Mouse (Mus musculus) CH12.LX (cell line): Measurements from ENCODE around the gene Syt1. TPM values are rescaled to one million over a fixed set of nuclear protein-coding genes. Genes with fewer than 3 reads are reported as not detected.
A peak's percentile ranks its signal among the peaks of the same experiment; 100 is the strongest.

Experiments used
- DNase-seq: peaks from one replicate; pipeline ENCODE4 v3.0.0-alpha.2; 2013; ENCODE audit errors: extremely low read depth
- H3K27ac ChIP-seq: 2 replicates; pipeline ENCODE4 v1.5.1; 2012; ENCODE audit warnings: low read depth, mild to moderate bottlenecking, control low read depth, moderate library complexity; ENCODE audit not compliant: insufficient read depth
- H3K27me3 ChIP-seq: replicated peaks from 2 replicates; pipeline ENCODE3; 2012; ENCODE audit warnings: inconsistent platforms
- H3K36me3 ChIP-seq, 2 experiments: replicated peaks in 1 of 2; 2 replicates each; pipeline versions ENCODE3 to v1.6.1; 2012; ENCODE audit warnings: inconsistent platforms in 1 of 2, low read length in 1 of 2, mild to moderate bottlenecking in 1 of 2, mixed read lengths in 1 of 2, moderate library complexity in 1 of 2; ENCODE audit not compliant: control insufficient read depth in 1 of 2, insufficient read depth in 1 of 2
- H3K4me1 ChIP-seq, 2 experiments: 2 replicates each; pipeline ENCODE4 v1.6.1; 2012; ENCODE audit warnings: inconsistent platforms in 1 of 2, moderate library complexity in 1 of 2; ENCODE audit not compliant: insufficient read depth in 2 of 2, control insufficient read depth in 1 of 2
- H3K4me2 ChIP-seq: 2 replicates; pipeline ENCODE4 v1.6.1; 2012; ENCODE audit warnings: low read depth, mild to moderate bottlenecking, control low read depth; ENCODE audit not compliant: poor library complexity, insufficient read depth, severe bottlenecking
- H3K4me3 ChIP-seq, 3 experiments: fragments of 150-350 bp in 1 of 3; sonication (generic) in 1 of 3; replicated peaks in 1 of 3; 2 replicates each; pipeline versions ENCODE3 to v1.5.1; 2011 to 2012; ENCODE audit warnings: low read depth in 2 of 3, low read length in 2 of 3, mild to moderate bottlenecking in 2 of 3, moderate library complexity in 2 of 3, control low read depth in 1 of 3, improper control_type of control experiment in 1 of 3, inconsistent platforms in 1 of 3, mixed read lengths in 1 of 3; ENCODE audit not compliant: poor library complexity in 1 of 3
- H3K79me2 ChIP-seq: replicated peaks from 2 replicates; pipeline ENCODE4 v1.6.1; 2012; ENCODE audit warnings: mild to moderate bottlenecking, moderate library complexity; ENCODE audit not compliant: control insufficient read depth, poor library complexity, insufficient read depth, severe bottlenecking; ENCODE audit errors: extremely low read depth
- H3K9ac ChIP-seq: 2 replicates; pipeline ENCODE4 v1.6.1; 2012; ENCODE audit warnings: low read depth, mild to moderate bottlenecking, control low read depth, moderate library complexity; ENCODE audit not compliant: insufficient read depth
- H3K9me3 ChIP-seq: replicated peaks from 2 replicates; pipeline ENCODE3; 2012; ENCODE audit warnings: low read length, inconsistent platforms, mixed read lengths
- BHLHE40 ChIP-seq: IDR thresholded peaks from 2 replicates; pipeline ENCODE4 v1.6.1; 2011; ENCODE audit warnings: mild to moderate bottlenecking, low read depth, low read length, improper control_type of control experiment
- CHD1 ChIP-seq: IDR thresholded peaks from 2 replicates; pipeline ENCODE4 v1.6.1; 2012; ENCODE audit warnings: low read depth, low read length, improper control_type of control experiment, inconsistent platforms
- CHD2 ChIP-seq: IDR thresholded peaks from 2 replicates; pipeline ENCODE4 v1.6.1; 2011; ENCODE audit warnings: low read length, improper control_type of control experiment
- CTCF ChIP-seq, 2 experiments: IDR thresholded peaks in 1 of 2; conservative IDR thresholded peaks in 1 of 2; 2 replicates each; pipeline ENCODE4 v1.5.1; 2011 to 2012; ENCODE audit warnings: low read depth in 2 of 2, low read length in 2 of 2, improper control_type of control experiment in 1 of 2, inconsistent platforms in 1 of 2, mild to moderate bottlenecking in 1 of 2, moderate library complexity in 1 of 2
- E2F4 ChIP-seq: IDR thresholded peaks from 2 replicates; pipeline ENCODE4 v1.6.1; 2011; ENCODE audit warnings: low read depth, low read length, improper control_type of control experiment; ENCODE audit not compliant: insufficient replicate concordance
- EP300 ChIP-seq: IDR thresholded peaks from 2 replicates; pipeline ENCODE4 v1.6.1; 2011; ENCODE audit warnings: low read length, improper control_type of control experiment
- ETS1 ChIP-seq: conservative IDR thresholded peaks from 2 replicates; pipeline ENCODE4 v1.6.1; 2012; ENCODE audit warnings: low read depth, mild to moderate bottlenecking, inconsistent platforms, low read length, improper control_type of control experiment, moderate library complexity
- GABPA ChIP-seq: IDR thresholded peaks from 2 replicates; pipeline ENCODE4 v1.6.1; 2012; ENCODE audit warnings: low read depth, low read length, improper control_type of control experiment, inconsistent platforms; ENCODE audit not compliant: insufficient replicate concordance
- JUN ChIP-seq: IDR thresholded peaks from 2 replicates; pipeline ENCODE4 v1.6.1; 2011; ENCODE audit warnings: low read depth, mild to moderate bottlenecking, low read length, improper control_type of control experiment, moderate library complexity; ENCODE audit not compliant: insufficient read depth
- MAX ChIP-seq: IDR thresholded peaks from 2 replicates; pipeline ENCODE4 v1.6.1; 2011; ENCODE audit warnings: low read length, improper control_type of control experiment
- MAZ ChIP-seq: IDR thresholded peaks from 2 replicates; pipeline ENCODE4 v1.6.1; 2012; ENCODE audit warnings: low read depth, mild to moderate bottlenecking, inconsistent platforms, low read length, improper control_type of control experiment, moderate library complexity
- MEF2A ChIP-seq: IDR thresholded peaks from 2 replicates; pipeline ENCODE4 v1.6.1; 2014; ENCODE audit warnings: low read depth, mild to moderate bottlenecking, inconsistent platforms, low read length, improper control_type of control experiment, borderline replicate concordance
- NELFE ChIP-seq: IDR thresholded peaks from 2 replicates; pipeline ENCODE4 v1.6.1; 2011; ENCODE audit warnings: low read depth, low read length, improper control_type of control experiment
- NRF1 ChIP-seq: IDR thresholded peaks from 2 replicates; pipeline ENCODE4 v1.6.1; 2014; ENCODE audit warnings: low read depth, mild to moderate bottlenecking, inconsistent platforms, low read length, improper control_type of control experiment, moderate library complexity
- RAD21 ChIP-seq: IDR thresholded peaks from 2 replicates; pipeline ENCODE4 v1.6.1; 2011; ENCODE audit warnings: low read depth, mild to moderate bottlenecking, low read length, improper control_type of control experiment, moderate library complexity
- RCOR1 ChIP-seq: conservative IDR thresholded peaks from 2 replicates; pipeline ENCODE4 v1.6.1; 2012; ENCODE audit warnings: low read depth, mild to moderate bottlenecking, inconsistent platforms, low read length, improper control_type of control experiment
- SIN3A ChIP-seq: IDR thresholded peaks from 2 replicates; pipeline ENCODE4 v1.6.1; 2012; ENCODE audit warnings: low read length, improper control_type of control experiment, inconsistent platforms
- SMC3 ChIP-seq: IDR thresholded peaks from 2 replicates; pipeline ENCODE4 v1.6.1; 2011; ENCODE audit warnings: low read depth, low read length, improper control_type of control experiment
- TBP ChIP-seq: conservative IDR thresholded peaks from 2 replicates; pipeline ENCODE4 v1.6.1; 2011; ENCODE audit warnings: low read depth, low read length, improper control_type of control experiment
- TCF12 ChIP-seq: IDR thresholded peaks from 2 replicates; pipeline ENCODE4 v1.6.1; 2014; ENCODE audit warnings: low read depth, mild to moderate bottlenecking, inconsistent platforms, low read length, improper control_type of control experiment
- UBTF ChIP-seq: IDR thresholded peaks from 2 replicates; pipeline ENCODE4 v1.6.1; 2012; ENCODE audit warnings: low read depth, mild to moderate bottlenecking, inconsistent platforms, low read length, improper control_type of control experiment, moderate library complexity
- ZKSCAN1 ChIP-seq: IDR thresholded peaks from 2 replicates; pipeline ENCODE4 v1.6.1; 2012; ENCODE audit warnings: low read depth, inconsistent platforms, low read length, improper control_type of control experiment, borderline replicate concordance
- ZNF384 ChIP-seq: IDR thresholded peaks from 2 replicates; pipeline ENCODE4 v1.6.1; 2012; ENCODE audit warnings: low read depth, low read length, improper control_type of control experiment, inconsistent platforms
- dilution Hi-C: fragments of 300-500 bp; cut with MboI; formaldehyde crosslinking; loops from 2 replicates; pipeline ENCODE4 v1.14.3; 2020; ENCODE audit warnings: low sequenced_read_pairs; ENCODE audit not compliant: extremely low pct_unique_long_range_greater_than_20kb, extremely low pct_ligation_motif_present
- in situ Hi-C: fragments of 300-500 bp; cut with MboI; formaldehyde crosslinking; loops from 3 replicates; pipeline ENCODE4 v1.14.3; 2019; ENCODE audit warnings: low sequenced_read_pairs, low pct_ligation_motif_present, low pct_unique_long_range_greater_than_20kb, mixed read lengths
- polyA plus RNA-seq: library from polyadenylated mRNA; unstranded; fragments of >175 nt; gene quantifications from 2 replicates; pipeline ENCODE4 v1.2.1, GENCODE M21; 2012; ENCODE audit warnings: low read depth; ENCODE audit not compliant: insufficient read length
- total RNA-seq, 2 experiments: library from RNA; depleted of rRNA; stranded (reverse); fragments of 300-350 nt in 1 of 2; fragments of >200 nt in 1 of 2; gene quantifications; 2 replicates each; pipeline ENCODE4 v1.2.3; 2012 to 2014

Syt1 gene
- total and polyA plus RNA-seq, 3 experiments = not detected

- H3K4me2 ChIP-seq = no peak overlapping the region
- in situ Hi-C loops (no loop called here), dilution Hi-C loops (no loop called here)
- no peak for DNase-seq
- H3K27ac ChIP-seq = no peak overlapping the region
- H3K36me3 ChIP-seq = no peaks in the 10 kb centered on the region
- H3K4me1 ChIP-seq = peaks cover 0 to 12% of the 10 kb centered on the region in 2 experiments; a peak in 1 of 4 replicates
- H3K9me3 ChIP-seq = no peaks in the 10 kb centered on the region
- H3K4me3 ChIP-seq = no peak overlapping the region
- TF ChIP-seq ZKSCAN1 = no peak
- TF ChIP-seq NRF1 = no peak
- no peak for TF ChIP-seq GABPA
- no peak for TF ChIP-seq MAZ
- no peak for TF ChIP-seq UBTF
- TF ChIP-seq RCOR1 = no peak
- no peak for TF ChIP-seq JUN
- no peak for TF ChIP-seq RAD21
- TF ChIP-seq CHD1 = no peak
- no peak overlapping the region for H3K9ac ChIP-seq
- H3K27me3 ChIP-seq = no peaks in the 10 kb centered on the region
- no peaks in the 10 kb centered on the region for H3K79me2 ChIP-seq
Measured at GRCm38 (mm10) chr10:108930299-108930698, 80.5 kb downstream of the Syt1 start.

DNA sequence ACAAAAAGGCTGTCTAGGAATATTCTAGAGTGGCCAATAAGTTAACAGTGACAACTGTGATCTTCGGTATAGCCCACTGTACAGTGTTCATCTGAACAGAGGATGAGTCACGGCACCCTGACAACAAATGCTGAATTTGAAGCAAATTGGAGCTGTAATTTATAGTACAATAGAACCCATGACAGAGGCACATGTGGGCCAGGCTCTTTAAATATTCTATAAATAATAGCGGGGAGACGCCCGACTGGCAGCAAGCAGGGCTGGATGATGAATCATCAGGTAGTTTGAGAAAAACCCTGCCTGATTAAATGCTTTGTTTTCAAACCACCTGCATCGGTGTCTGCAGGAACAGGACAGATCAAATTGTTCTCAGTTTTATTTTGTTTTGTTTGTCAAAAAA lies 81.1 kb downstream of the Syt1 start:
- in situ Hi-C loops = no loop called here
- H3K36me3 ChIP-seq = no peaks in the 10 kb centered on the region
- no peak overlapping the region for H3K4me2 ChIP-seq

GRCm38 (mm10) chr10:108905264-108905663 lies 105.5 kb downstream of the Syt1 start:
- H3K4me1 ChIP-seq = no peaks in the 10 kb centered on the region
- dilution Hi-C loops = no loop called here
- H3K4me3 ChIP-seq = no peak overlapping the region
- H3K9ac ChIP-seq = no peak overlapping the region
- no peak overlapping the region for H3K27ac ChIP-seq
- no peak for DNase-seq
- no peaks in the 10 kb centered on the region for H3K36me3 ChIP-seq
- no peak overlapping the region for H3K4me2 ChIP-seq
- no peaks in the 10 kb centered on the region for H3K79me2 ChIP-seq
- TF ChIP-seq EP300 = no peak
- no peak for TF ChIP-seq MAZ
- TF ChIP-seq CHD1 = no peak
- no peak for TF ChIP-seq CHD2
- TF ChIP-seq MAX = no peak
- TF ChIP-seq CTCF (conservative IDR thresholded peaks at IDR 0.05 in 1 of 2, IDR thresholded peaks at IDR 0.05 in 1 of 2; ENCODE audit: low read depth in 2 of 2, low read length in 2 of 2) = no peak
- no peak for TF ChIP-seq E2F4
- TF ChIP-seq RAD21 = no peak
- TF ChIP-seq NRF1 = no peak
- no peak for TF ChIP-seq ETS1
- H3K9me3 ChIP-seq = no peaks in the 10 kb centered on the region
- in situ Hi-C loops = no loop called here
- H3K27me3 ChIP-seq = no peaks in the 10 kb centered on the region

More for the DNA sequence above, 81.1 kb downstream of the Syt1 start:
- no peaks in the 10 kb centered on the region for H3K79me2 ChIP-seq
- H3K9ac ChIP-seq = no peak overlapping the region
- dilution Hi-C loops = no loop called here
- no peaks in the 10 kb centered on the region for H3K9me3 ChIP-seq
- no peak overlapping the region for H3K4me3 ChIP-seq
- peak; percentile 10 for DNase-seq
- H3K27ac ChIP-seq = no peak overlapping the region
- H3K4me1 ChIP-seq = peaks cover 0 to 12% of the 10 kb centered on the region in 2 experiments; a peak in 1 of 4 replicates
- no peaks in the 10 kb centered on the region for H3K27me3 ChIP-seq
- no peak for TF ChIP-seq TCF12
- no peak for TF ChIP-seq NELFE
- TF ChIP-seq GABPA = no peak
- TF ChIP-seq BHLHE40 = no peak
- no peak for TF ChIP-seq RCOR1
- TF ChIP-seq UBTF = no peak
- no peak for TF ChIP-seq MEF2A
- no peak for TF ChIP-seq SIN3A
- no peak for TF ChIP-seq CHD1
- no peak for TF ChIP-seq SMC3
- TF ChIP-seq ZNF384 = no peak
- no peak for TF ChIP-seq TBP
